Mouse (Mus musculus) myocyte (in vitro differentiated cells): ENCODE measurements around the gene Plxna1.

Experiments
- E2F4 ChIP-seq: IDR thresholded peaks from one replicate; pipeline ENCODE4 v1.6.1; 2011; ENCODE audit warnings: mild to moderate bottlenecking, control low read depth, moderate library complexity; ENCODE audit not compliant: insufficient read depth
- MAX ChIP-seq: IDR thresholded peaks from one replicate; pipeline ENCODE4 v1.6.1; 2011; ENCODE audit warnings: low read depth, mild to moderate bottlenecking, control low read depth
- MYOD1 ChIP-seq, 3 experiments: IDR thresholded peaks; one replicate each; pipeline ENCODE4 v1.6.1; 2011; ENCODE audit warnings: control low read depth in 2 of 3, low read depth in 2 of 3, mild to moderate bottlenecking in 2 of 3, moderate library complexity in 1 of 3; ENCODE audit not compliant: insufficient read length in 2 of 3, control insufficient read depth in 1 of 3
- MYOG ChIP-seq, 3 experiments: IDR thresholded peaks; one replicate each; pipeline ENCODE4 v1.6.1; 2011; ENCODE audit warnings: control low read depth in 2 of 3, low read depth in 2 of 3, mild to moderate bottlenecking in 2 of 3; ENCODE audit not compliant: insufficient read length in 2 of 3, control insufficient read depth in 1 of 3, insufficient read depth in 1 of 3
- POLR2A ChIP-seq: IDR thresholded peaks from one replicate; pipeline ENCODE4 v1.6.1; 2011; ENCODE audit warnings: low read depth, mild to moderate bottlenecking, control low read depth, moderate library complexity; ENCODE audit not compliant: insufficient read length
- POLR2AphosphoS2 ChIP-seq: IDR thresholded peaks from one replicate; pipeline ENCODE4 v1.6.1; 2011; ENCODE audit warnings: low read depth, control low read depth; ENCODE audit not compliant: insufficient read length
- TCF12 ChIP-seq: IDR thresholded peaks from one replicate; pipeline ENCODE4 v1.6.1; 2011; ENCODE audit warnings: mild to moderate bottlenecking, control low read depth; ENCODE audit not compliant: poor library complexity, insufficient read depth, severe bottlenecking
- TCF3 ChIP-seq: IDR thresholded peaks from one replicate; pipeline ENCODE4 v1.6.1; 2011; ENCODE audit warnings: low read depth, control low read depth; ENCODE audit not compliant: insufficient read length
- USF1 ChIP-seq: IDR thresholded peaks from one replicate; pipeline ENCODE4 v1.6.1; 2011; ENCODE audit warnings: low read depth, mild to moderate bottlenecking, control low read depth, moderate library complexity

GRCm38 (mm10) chr6:89380751-89381150, 18.3 kb upstream of the Plxna1 start:
- TF ChIP-seq POLR2A, result no peak
- no peak for TF ChIP-seq MAX
- TF ChIP-seq POLR2AphosphoS2, result no peak
- TF ChIP-seq MYOD1 (IDR thresholded peaks at IDR 0.05; ENCODE audit: control insufficient read depth in 1 of 3, insufficient read length in 2 of 3, low read depth in 2 of 3), result no peak
- no peak for TF ChIP-seq E2F4
- TF ChIP-seq TCF12, result no peak
- TF ChIP-seq USF1, result no peak
- TF ChIP-seq MYOG (IDR thresholded peaks at IDR 0.05; ENCODE audit: control insufficient read depth in 1 of 3, insufficient read depth in 1 of 3, insufficient read length in 2 of 3, low read depth in 2 of 3), result no peak
- no peak for TF ChIP-seq TCF3
